Mouse (Mus musculus): ENCODE results near the gene Uba7. TPM values are rescaled to one million over a fixed set of nuclear protein-coding genes. Genes with fewer than 3 reads are reported as not detected.

The Uba7 gene
- total and polyA plus RNA-seq, 3 experiments = 18.1 to 44.1 TPM; not detected in 1

DNA sequence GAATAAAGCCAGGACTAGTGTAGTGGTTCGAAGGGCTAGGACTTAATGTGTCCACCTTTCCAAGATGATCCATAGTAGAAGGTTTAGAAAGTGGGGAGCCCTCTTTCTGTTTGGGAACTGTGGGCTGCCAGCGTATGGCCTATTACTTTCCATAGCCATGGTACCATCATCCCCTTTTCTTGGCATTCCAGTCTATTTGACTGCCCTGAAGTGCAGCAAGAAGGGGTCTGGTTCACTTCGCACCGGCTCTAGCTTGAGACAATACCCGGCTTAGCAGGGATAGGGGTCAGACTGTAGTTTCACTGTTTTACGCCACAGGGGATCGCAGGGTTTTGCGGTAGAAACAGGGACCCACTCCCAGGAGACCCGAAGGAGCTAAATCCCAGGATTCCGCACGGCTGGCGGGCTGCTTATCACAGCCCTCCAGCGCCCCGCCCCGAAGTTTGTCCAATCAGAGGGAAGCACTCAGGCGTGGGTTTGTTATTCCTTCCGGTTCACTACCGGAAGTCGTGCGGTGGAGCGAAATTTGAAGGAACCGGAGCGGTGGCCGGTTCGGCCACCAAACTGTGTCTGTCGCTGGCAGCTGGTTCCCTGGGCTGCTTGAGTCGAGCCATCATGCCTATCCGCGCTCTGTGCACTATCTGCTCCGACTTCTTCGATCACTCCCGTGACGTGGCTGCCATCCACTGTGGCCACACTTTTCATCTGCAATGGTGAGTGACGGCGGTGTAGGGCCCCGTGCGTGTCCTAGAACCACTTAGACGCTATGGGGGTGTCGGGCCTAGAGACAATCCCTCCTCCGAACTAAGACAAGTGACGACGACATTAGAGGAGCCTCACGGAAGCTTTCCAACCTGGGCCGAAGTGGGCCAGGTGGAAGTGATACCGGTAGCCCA lies 24.6 kb upstream of the Uba7 start (continued):
- TF ChIP-seq ZKSCAN1 (IDR thresholded peaks at IDR 0.05; ENCODE audit: low read depth, low read length) = no peak
- TF ChIP-seq SMC3 (IDR thresholded peaks at IDR 0.05; ENCODE audit: low read depth, low read length) = 0 out of 2 replicates have a peak, but pooled peaks have one; percentile 4
- peak; percentile 43; the same call in 1 of the 2 replicates for TF ChIP-seq ETS1 (IDR thresholded peaks at IDR 0.05; ENCODE audit: low read depth, low read length)
- peak; percentile 91 for TF ChIP-seq MAX (IDR thresholded peaks at IDR 0.05; ENCODE audit: low read length)
- TF ChIP-seq ZMIZ1 (IDR thresholded peaks at IDR 0.05; ENCODE audit: low read depth, low read length) = peak; percentile 90
- no peak for TF ChIP-seq RCOR1 (IDR thresholded peaks at IDR 0.05; ENCODE audit: low read depth, low read length)
- TF ChIP-seq E2F4 (IDR thresholded peaks at IDR 0.05; ENCODE audit: borderline replicate concordance, low read depth, low read length) = peak; percentile 94
- TF ChIP-seq CHD2 (IDR thresholded peaks at IDR 0.05; ENCODE audit: low read length) = peak; percentile 37
- TF ChIP-seq ELF1 (IDR thresholded peaks at IDR 0.05; ENCODE audit: low read depth, low read length) = peak; percentile 88
- no peak for TF ChIP-seq USF1 (IDR thresholded peaks at IDR 0.05; ENCODE audit: low read depth, low read length)
- TF ChIP-seq MEF2A (IDR thresholded peaks at IDR 0.05; ENCODE audit: extremely low read depth, insufficient replicate concordance, low read depth, low read length, poor library complexity, severe bottlenecking) = 0 out of 2 replicates have a peak, but pooled peaks have one; percentile 18
- peak; percentile 72; the same call in 1 of the 2 replicates for TF ChIP-seq KAT2A (conservative IDR thresholded peaks at IDR 0.05; ENCODE audit: low read depth, low read length)

DNA sequence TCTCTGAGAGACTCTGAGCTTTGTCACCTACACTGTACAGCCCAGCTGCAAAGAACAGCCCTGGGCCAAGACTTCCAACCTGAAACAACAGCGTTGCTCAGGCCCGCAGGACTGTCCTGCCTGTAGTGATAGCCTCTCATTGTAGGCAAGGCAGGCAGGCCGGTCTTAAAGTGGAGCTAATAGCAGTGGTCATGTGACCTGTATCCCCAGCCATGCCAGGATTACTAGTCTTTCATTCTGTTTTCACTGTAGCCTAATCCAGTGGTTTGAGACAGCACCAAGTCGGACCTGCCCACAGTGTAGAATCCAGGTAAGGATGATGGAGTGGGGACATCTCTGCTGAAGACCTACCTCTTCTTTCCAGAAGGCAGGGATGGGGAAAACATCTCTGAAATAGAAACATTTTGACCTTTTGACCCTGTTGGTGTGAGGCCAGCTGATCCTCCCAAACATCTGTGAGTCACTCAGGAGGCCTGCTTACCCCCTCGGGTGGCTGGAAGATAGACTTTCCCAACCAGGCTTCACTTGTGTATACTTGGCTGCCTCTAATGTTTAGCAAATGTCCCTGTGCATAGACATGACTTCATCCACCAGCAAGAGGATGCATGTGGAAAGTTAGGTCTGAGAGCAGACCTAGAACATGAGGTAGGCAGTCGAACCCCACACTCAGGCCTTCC lies 19.6 kb upstream of the Uba7 start:
- H3K4me3 ChIP-seq (ENCODE audit: control insufficient read depth in 1 of 2, insufficient read depth in 1 of 2, low read depth in 2 of 2, low read length in 2 of 2) = no peak overlapping the region
- H3K9me3 ChIP-seq (replicated peaks; ENCODE audit: insufficient read depth, low read length) = no peaks in the 10 kb centered on the region
- TF ChIP-seq ZC3H11A (IDR thresholded peaks at IDR 0.05; ENCODE audit: low read depth, low read length) (no peak), USF2 (IDR thresholded peaks at IDR 0.05; ENCODE audit: borderline replicate concordance in 1 of 2, insufficient read depth in 1 of 2, low read depth in 1 of 2, low read length in 2 of 2) (no peak), GABPA (IDR thresholded peaks at IDR 0.05; ENCODE audit: low read depth, low read length) (no peak), ZMIZ1 (IDR thresholded peaks at IDR 0.05; ENCODE audit: low read depth, low read length) (no peak), EP300 (IDR thresholded peaks at IDR 0.05; ENCODE audit: low read depth in 1 of 2, low read length in 2 of 2) (no peak)
- H3K79me2 ChIP-seq (ENCODE audit: control insufficient read depth, insufficient read depth, low read length, poor library complexity) = peaks cover 32% of the 10 kb centered on the region
- no peak for DNase-seq (ENCODE audit: low read depth, low spot score)
- no peaks in the 10 kb centered on the region for H3K27me3 ChIP-seq (ENCODE audit: control insufficient read depth in 1 of 2, insufficient read depth in 2 of 2, low read length in 2 of 2)
- no peak overlapping the region for H3K27ac ChIP-seq (ENCODE audit: control insufficient read depth, low read depth, low read length)
- H3K4me1 ChIP-seq (ENCODE audit: control insufficient read depth in 1 of 2, insufficient read depth in 2 of 2, low read length in 2 of 2) = peaks cover 0 to 6% of the 10 kb centered on the region in 2 experiments; a peak in 1 of 4 replicates
- no peak overlapping the region for H3K9ac ChIP-seq (ENCODE audit: control insufficient read depth, low read depth, low read length, poor library complexity, severe bottlenecking)
- peaks cover 12 to 18% of the 10 kb centered on the region in 2 experiments for H3K36me3 ChIP-seq (ENCODE audit: control insufficient read depth in 1 of 2, insufficient read depth in 2 of 2, low read length in 2 of 2)

All from MEL (cell line).